Mouse (Mus musculus) brain, adult 2 months (tissue): ENCODE measurements at regions not wholly inside any gene's neighbourhood (a gene's known extent, or its start where the extent isn't known, plus 50 kb on each side); places are given as distances from the start of the nearest gene placed in this dataset.
A peak's percentile ranks its signal among the peaks of the same experiment; 100 is the strongest.

Experiments
- DNase-seq: peaks from one replicate; pipeline ENCODE4 v3.0.0; 2011; ENCODE audit warnings: low read depth, low spot score

- no peak for DNase-seq
Observed at GRCm38 (mm10) chr2:39633041-39633440, 406.8 kb upstream of the Ppp6c start.

GRCm38 (mm10) chr2:39614221-39614620 lies 388.0 kb upstream of the Ppp6c start:
- no peak for DNase-seq

GRCm38 (mm10) chr2:39612809-39613208 lies 386.6 kb upstream of the Ppp6c start:
- DNase-seq = peak; percentile 3

GRCm38 (mm10) chr2:39612236-39612635 lies 386.0 kb upstream of the Ppp6c start:
- DNase-seq = peak; percentile 27

DNA sequence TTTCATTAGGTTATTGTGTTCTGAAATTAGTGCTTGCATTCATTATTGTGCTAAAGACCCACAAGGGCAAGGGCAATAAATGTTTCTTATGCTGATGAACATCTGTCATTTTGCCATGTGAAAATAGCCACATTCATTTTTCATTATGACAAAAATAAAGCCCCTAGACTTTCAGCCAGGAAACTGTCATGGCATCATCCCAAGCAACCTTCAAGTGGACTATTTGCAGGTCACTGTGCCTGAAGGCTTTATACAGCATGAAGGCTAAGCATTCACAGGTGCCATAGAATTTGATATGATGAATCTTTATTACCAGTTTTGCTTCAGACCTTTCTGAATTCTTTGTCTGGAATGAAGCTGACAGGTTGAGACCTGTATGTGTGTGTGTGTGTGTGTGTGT lies 376.0 kb upstream of the Ppp6c start:
- no peak for DNase-seq

- DNase-seq = no peak
Observed at GRCm38 (mm10) chr2:39558193-39558592, 331.9 kb upstream of the Ppp6c start.

DNA sequence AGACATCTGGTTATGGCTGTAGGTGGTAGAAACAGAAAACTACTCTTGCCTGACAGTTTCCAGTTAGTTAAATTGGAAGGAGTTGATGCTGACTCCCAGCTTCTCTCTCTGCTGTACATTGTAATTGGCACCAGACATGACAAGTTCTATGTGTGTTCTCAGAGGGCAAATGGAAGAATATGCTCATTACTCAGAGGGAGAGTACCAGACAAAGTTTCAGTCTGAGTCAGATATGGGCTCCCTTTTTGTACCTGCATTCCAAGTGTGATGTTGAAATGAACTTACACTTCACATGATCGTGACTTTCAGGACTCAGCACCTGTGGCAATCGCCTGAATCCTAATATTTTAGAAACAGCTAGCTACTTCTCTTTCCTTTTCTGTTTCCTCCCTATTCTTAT lies 281.7 kb upstream of the Ppp6c start:
- DNase-seq = no peak

DNA sequence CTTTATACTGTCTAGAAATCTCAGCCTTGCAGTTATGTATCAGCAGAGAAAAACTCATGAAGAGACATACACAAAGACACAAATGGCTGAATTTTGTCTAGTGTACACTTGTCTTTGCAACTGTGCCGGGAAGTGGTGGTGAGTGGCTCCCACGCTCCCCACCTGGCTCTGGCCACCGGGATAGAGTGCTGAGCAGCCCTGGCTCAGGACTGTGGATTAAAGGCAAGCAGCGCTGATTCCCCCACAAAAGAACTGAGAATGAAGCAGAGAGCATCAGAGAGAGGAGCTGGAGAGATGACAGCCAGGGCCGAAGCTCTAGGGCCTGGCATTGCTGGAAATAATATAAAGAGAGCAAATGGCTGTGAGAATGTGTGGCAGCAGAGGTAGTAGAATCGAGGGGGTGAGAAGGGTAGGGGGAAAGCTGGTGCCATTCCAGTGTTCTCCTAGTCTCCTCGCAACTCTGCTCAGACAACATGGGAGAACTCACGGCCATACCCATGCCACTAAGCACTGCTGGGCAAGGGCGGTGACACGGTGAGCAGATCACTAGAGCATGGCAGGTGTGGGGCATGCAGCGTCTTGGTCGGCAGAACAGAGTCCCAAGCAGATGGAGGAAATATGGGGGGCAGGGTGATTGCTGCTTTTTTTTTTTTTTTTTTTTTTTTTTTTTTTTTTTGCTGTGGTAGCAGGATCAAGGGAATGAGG lies 257.1 kb upstream of the Ppp6c start:
- peak; percentile 2 for DNase-seq

- DNase-seq = no peak
Observed at GRCm38 (mm10) chr2:39482608-39483007, 256.4 kb upstream of the Ppp6c start.

- no peak for DNase-seq
Observed at GRCm38 (mm10) chr2:39480236-39480635, 254.0 kb upstream of the Ppp6c start.

DNA sequence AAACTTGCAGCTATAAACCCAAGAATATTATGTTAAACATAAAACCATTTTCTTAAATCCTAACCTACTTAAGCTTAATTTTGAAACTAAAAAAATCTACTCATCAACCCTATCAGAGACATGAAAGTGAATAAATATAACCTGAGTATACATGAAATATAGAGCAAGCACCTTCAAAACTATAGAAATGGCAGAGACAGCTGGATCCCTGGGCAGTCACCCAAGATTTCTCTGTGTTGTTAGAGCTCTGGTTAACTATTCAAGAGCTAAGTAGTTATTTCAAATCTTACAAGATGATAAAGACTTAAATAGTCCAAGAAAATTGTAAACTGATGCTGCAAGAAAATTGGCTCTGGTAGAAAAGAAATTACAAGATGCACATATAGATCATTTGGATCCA lies 246.7 kb upstream of the Ppp6c start:
- peak; percentile 53 for DNase-seq
